Mouse (Mus musculus) liver, embryonic 14.5 days (tissue): ENCODE data around the gene U2af1l4. TPM values are rescaled to one million over a fixed set of nuclear protein-coding genes. Genes with fewer than 3 reads are reported as not detected.

Experiments
- ATAC-seq: fragments of 200-750 bp; cut with Nextera tagmentation; 2 replicates; pipeline ENCODE4 v1.8.0; 2017; ENCODE audit warnings: moderate number of reproducible peaks, mild to moderate bottlenecking, moderate library complexity; ENCODE audit not compliant: insufficient read depth
- DNase-seq, 3 experiments: peaks; one replicate each; pipeline ENCODE4 v3.0.0-alpha.2; 2012 to 2013; ENCODE audit warnings: low read depth in 3 of 3, low spot score in 3 of 3
- H3K27ac ChIP-seq: fragments of 300-500 bp; sonication (generic); 2 replicates; pipeline ENCODE4 v1.5.1; 2014; ENCODE audit warnings: moderate library complexity, mild to moderate bottlenecking, control low read depth, inconsistent platforms
- H3K27me3 ChIP-seq: fragments of 300-500 bp; sonication (generic); 2 replicates; pipeline ENCODE4 v1.6.1; 2014; ENCODE audit warnings: mild to moderate bottlenecking, low read length, moderate library complexity; ENCODE audit not compliant: control insufficient read depth, insufficient read depth
- H3K36me3 ChIP-seq: fragments of 300-500 bp; sonication (generic); replicated peaks from 2 replicates; pipeline ENCODE4 v1.6.1; 2014; ENCODE audit warnings: low read depth; ENCODE audit not compliant: control insufficient read depth, insufficient read depth
- H3K4me1 ChIP-seq, 2 experiments: fragments of 200-500 bp in 1 of 2; fragments of 300-500 bp in 1 of 2; sonication (generic) in 1 of 2; replicated peaks; 2 replicates each; pipeline ENCODE4 v1.6.1; 2012 to 2014; ENCODE audit warnings: antibody characterized with exemption in 1 of 2, inconsistent platforms in 1 of 2, low read length in 1 of 2; ENCODE audit not compliant: control insufficient read depth in 2 of 2, insufficient read depth in 2 of 2
- H3K4me2 ChIP-seq: fragments of 300-500 bp; sonication (generic); 2 replicates; pipeline ENCODE4 v1.6.1; 2014; ENCODE audit warnings: low read depth, mild to moderate bottlenecking, control low read depth, moderate library complexity
- H3K4me3 ChIP-seq, 2 experiments: fragments of 200-500 bp in 1 of 2; fragments of 300-500 bp in 1 of 2; sonication (generic) in 1 of 2; 2 replicates each; pipeline ENCODE4 v1.5.1; 2012 to 2014; ENCODE audit warnings: low read depth in 2 of 2, low read length in 2 of 2, mild to moderate bottlenecking in 2 of 2, control low read depth in 1 of 2, inconsistent platforms in 1 of 2, moderate library complexity in 1 of 2; ENCODE audit not compliant: insufficient read depth in 1 of 2
- H3K9ac ChIP-seq: fragments of 300-500 bp; sonication (generic); replicated peaks from 2 replicates; pipeline ENCODE4 v1.6.1; 2014; ENCODE audit warnings: mild to moderate bottlenecking, control low read depth, moderate library complexity
- H3K9me3 ChIP-seq: fragments of 300-500 bp; sonication (generic); 2 replicates; pipeline ENCODE4 v1.6.1; 2016; ENCODE audit warnings: low read length, mixed read lengths; ENCODE audit not compliant: control insufficient read depth
- CTCF ChIP-seq: IDR thresholded peaks from 2 replicates; pipeline ENCODE4 v1.5.1; 2016; ENCODE audit warnings: antibody characterized with exemption, low read depth, control low read depth
- EP300 ChIP-seq: IDR thresholded peaks from 2 replicates; pipeline ENCODE4 v1.6.1; 2016; ENCODE audit warnings: antibody characterized with exemption, low read depth
- WGBS: fragments of 180-500 bp; shearing (Covaris S2); extraction: QIAGEN DNeasy Blood & Tissue Kit; methylation state at CpG from one replicate; pipeline ENCODE4 v1.1.7; 2014; ENCODE audit not compliant: insufficient replicate concordance; 5-methylcytosine and 5-hydroxymethylcytosine counted together
- polyA plus RNA-seq, 2 experiments: library from polyadenylated mRNA; depleted of rRNA in 1 of 2; stranded (reverse) in 1 of 2; unstranded in 1 of 2; fragments of >200 nt; fragmentation: Nextera tagmentation in 1 of 2; extraction: Ambion mirVana in 1 of 2; gene quantifications; 2 replicates each; pipeline versions ENCODE4 v1.2.1 to v1.2.3; 2012 to 2014

Gene U2af1l4
- polyA plus RNA-seq, 2 experiments = 28.1 to 40.7 TPM

DNA sequence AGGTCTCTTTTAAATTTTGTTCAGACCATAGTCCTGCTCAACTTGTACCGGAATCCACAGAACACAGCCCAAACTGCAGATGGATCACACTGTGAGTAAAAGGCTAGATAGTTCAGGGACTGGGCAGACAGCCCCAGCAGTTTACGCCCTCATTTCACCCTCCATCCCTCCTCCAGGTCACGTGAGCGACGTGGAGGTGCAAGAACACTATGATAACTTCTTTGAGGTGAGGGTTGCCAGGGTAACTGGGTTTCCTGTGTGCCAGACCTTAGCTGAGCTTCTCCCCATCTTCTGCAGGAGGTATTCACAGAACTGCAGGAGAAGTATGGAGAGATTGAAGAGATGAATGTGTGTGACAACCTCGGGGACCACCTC, 792 bp downstream of the U2af1l4 start:
- peaks cover 5 to 10% of the 10 kb centered on the region in 2 experiments; a peak in 3 of 4 replicates for H3K4me1 ChIP-seq
- no peak for TF ChIP-seq EP300
- TF ChIP-seq CTCF = no peak
- DNase-seq (peak in 1 of 3 experiments; percentile 22), ATAC-seq (no peak)
- no peaks in the 10 kb centered on the region for H3K9me3 ChIP-seq
- H3K9ac ChIP-seq = peak overlapping the region; percentile 4
- 22% methylated on average over 6 of the region's 6 CpGs for WGBS
- peak overlapping the region; percentile 67 to 94 for H3K4me3 ChIP-seq
- H3K36me3 ChIP-seq = peaks cover 7% of the 10 kb centered on the region
- H3K4me2 ChIP-seq = peak overlapping the region; percentile 91
- H3K27me3 ChIP-seq = no peaks in the 10 kb centered on the region
- H3K27ac ChIP-seq = no peak overlapping the region; the same call in 1 of the 2 replicates

DNA sequence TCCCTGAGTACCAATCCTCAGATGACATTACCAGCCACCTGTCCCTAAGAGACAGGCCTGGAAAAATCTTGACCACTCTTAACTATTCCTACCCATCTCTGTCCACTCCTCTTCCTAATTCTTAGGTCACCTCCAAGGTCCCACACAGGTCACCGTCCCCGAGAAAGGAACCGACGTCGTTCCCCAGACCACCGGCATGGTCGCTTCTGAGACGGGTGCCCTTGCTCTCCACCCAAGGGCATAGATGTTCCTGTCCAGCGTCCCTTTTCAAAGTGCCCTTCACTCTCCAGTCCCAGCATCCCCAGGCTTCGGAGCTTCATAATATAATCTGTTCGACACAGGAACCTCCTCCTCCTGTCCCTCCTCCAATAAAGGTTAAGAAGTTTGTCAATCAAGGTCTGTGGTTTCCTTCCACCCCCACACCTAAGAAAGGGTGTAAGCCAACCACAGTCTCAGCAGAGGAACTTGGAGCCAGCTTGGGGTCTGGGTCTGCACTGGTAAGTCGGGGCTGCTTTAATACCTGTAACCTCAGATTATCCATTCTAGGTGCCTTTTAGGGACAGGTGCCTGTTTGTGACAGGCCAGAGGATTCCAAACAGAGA, 2.0 kb downstream of the U2af1l4 start, which contains the start of gene Igflr1:
Igflr1 (plus strand) TSS at position 458 of the 602 bp plus-strand sequence.
- Histone ChIP-seq H3K9ac (no peak within 1 kb of the TSS), H3K4me3 (no peak within 1 kb of the TSS), H3K4me1 (peaks cover 3 to 10% of the 10 kb centered on the region in 2 experiments; a peak in 3 of 4 replicates), H3K36me3 (peaks cover 19% of the 10 kb centered on the region), H3K4me2 (peak within 1 kb of the TSS; percentile 91), H3K27me3 (no peaks in the 10 kb centered on the region), H3K27ac (no peak within 1 kb of the TSS), H3K9me3 (no peaks in the 10 kb centered on the region)
- no peak for TF ChIP-seq CTCF
- TF ChIP-seq EP300 = no peak
- 83% methylated on average over 12 of the region's 12 CpGs for WGBS
- ATAC-seq (no peak), DNase-seq (no peak)

DNA sequence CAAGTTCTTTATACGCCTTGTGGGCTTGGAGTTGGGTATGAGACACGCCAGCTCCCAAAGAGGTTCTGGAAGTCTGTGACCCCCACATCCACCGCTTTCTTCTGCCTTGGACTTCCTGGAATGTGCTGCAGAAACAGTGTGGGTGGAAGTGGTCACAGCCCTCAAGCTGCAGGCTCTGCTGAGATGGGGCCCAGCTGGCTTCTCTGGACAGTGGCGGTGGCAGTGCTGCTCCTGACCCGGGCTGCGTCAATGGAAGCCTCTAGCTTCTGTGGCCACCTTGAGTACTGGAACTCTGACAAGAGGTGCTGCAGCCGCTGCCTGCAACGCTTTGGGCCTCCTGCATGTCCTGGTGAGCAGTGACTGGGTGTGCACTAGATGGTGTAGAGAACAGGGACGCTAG, 2.9 kb downstream of the U2af1l4 start:
- ATAC-seq (no peak), DNase-seq (no peak)
- Histone ChIP-seq H3K4me2 (no peak overlapping the region), H3K9ac (no peak overlapping the region), H3K27me3 (no peaks in the 10 kb centered on the region), H3K4me3 (no peak overlapping the region), H3K4me1 (peaks cover 0 to 7% of the 10 kb centered on the region in 2 experiments; a peak in 2 of 4 replicates), H3K27ac (no peak overlapping the region), H3K9me3 (no peaks in the 10 kb centered on the region), H3K36me3 (peaks cover 27% of the 10 kb centered on the region)
- 79% methylated on average over 9 of the region's 9 CpGs for WGBS
- TF ChIP-seq EP300 (no peak), CTCF (no peak)

DNA sequence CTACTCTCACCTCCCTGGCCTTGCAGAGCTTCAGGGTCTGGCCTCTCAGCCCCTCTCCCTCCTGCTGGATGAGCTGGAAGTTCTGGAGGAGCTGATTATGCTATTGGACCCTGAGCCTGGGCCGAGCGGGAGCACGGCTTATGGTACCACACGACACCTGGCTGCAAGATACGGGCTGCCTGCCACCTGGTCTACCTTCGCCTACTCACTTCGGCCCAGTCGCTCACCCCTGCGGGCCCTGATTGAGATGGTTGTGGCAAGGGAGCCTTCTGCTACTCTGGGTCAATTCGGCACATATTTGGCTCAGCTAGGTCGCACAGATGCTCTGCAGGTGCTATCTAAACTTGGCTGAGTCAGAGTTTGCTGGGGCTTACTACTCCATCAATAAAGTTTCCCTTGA, 4.5 kb downstream of the U2af1l4 start:
- Histone ChIP-seq H3K36me3 (peaks cover 36% of the 10 kb centered on the region), H3K27ac (no peak overlapping the region), H3K4me3 (no peak overlapping the region), H3K27me3 (no peaks in the 10 kb centered on the region), H3K4me2 (no peak overlapping the region), H3K9ac (no peak overlapping the region), H3K4me1 (peaks cover 0 to 8% of the 10 kb centered on the region in 2 experiments; a peak in 2 of 4 replicates), H3K9me3 (no peaks in the 10 kb centered on the region)
- DNase-seq = no peak
- TF ChIP-seq CTCF (no peak), EP300 (no peak)
- ATAC-seq = no peak
- 86% methylated on average over 11 of the region's 11 CpGs for WGBS

DNA sequence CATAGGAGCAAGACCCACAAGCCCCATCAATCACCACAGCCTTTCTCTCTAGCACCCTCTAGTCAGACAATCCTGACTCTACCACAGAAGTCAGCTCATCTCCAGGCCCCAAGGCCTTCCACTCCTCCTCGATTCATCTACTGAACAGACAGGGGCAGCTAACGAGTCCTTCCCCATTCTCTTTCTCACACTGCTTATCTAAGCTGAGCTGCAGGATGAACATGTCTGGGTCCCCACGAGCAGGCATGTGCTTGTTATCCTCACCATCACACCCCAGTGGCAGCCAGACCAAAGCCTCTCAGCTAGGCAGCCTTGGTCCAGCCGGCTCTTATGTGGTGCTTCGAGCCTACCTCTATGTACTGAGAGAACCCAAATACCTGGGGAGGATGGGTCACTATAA, 9.3 kb downstream of the U2af1l4 start:
- Histone ChIP-seq H3K9me3 (no peaks in the 10 kb centered on the region), H3K36me3 (peaks cover 79% of the 10 kb centered on the region), H3K27ac (no peak overlapping the region), H3K4me1 (peaks cover 0 to 4% of the 10 kb centered on the region in 2 experiments; a peak in 2 of 4 replicates), H3K4me3 (no peak overlapping the region), H3K9ac (no peak overlapping the region), H3K27me3 (no peaks in the 10 kb centered on the region), H3K4me2 (no peak overlapping the region)
- DNase-seq (no peak), ATAC-seq (no peak)
- WGBS = 41% methylated on average over 5 of the region's 5 CpGs
- TF ChIP-seq CTCF = 0 out of 2 replicates have a peak, but pooled peaks have one; percentile 6
- TF ChIP-seq EP300 = no peak
